Mouse (Mus musculus) lung, embryonic 15.5 days (tissue): Measurements from ENCODE around the gene Rab13. TPM values are rescaled to one million over a fixed set of nuclear protein-coding genes. Genes with fewer than 3 reads are reported as not detected.

Source experiments
- ATAC-seq: fragments of 200-750 bp; cut with Nextera tagmentation; 2 replicates; pipeline ENCODE4 v1.8.0; 2017; ENCODE audit warnings: moderate number of reproducible peaks, borderline replicate concordance; ENCODE audit not compliant: low FRiP score, low TSS enrichment; ENCODE audit errors: extremely low read depth
- H3K27ac ChIP-seq: fragments of 300-500 bp; sonication (generic); 2 replicates; pipeline ENCODE4 v1.5.1; 2015; ENCODE audit warnings: moderate library complexity, mild to moderate bottlenecking, inconsistent platforms
- H3K27me3 ChIP-seq: fragments of 300-500 bp; sonication (generic); 2 replicates; pipeline ENCODE4 v1.6.1; 2015; ENCODE audit warnings: inconsistent platforms
- H3K36me3 ChIP-seq: fragments of 300-500 bp; sonication (generic); 2 replicates; pipeline ENCODE4 v1.6.1; 2015; ENCODE audit warnings: inconsistent platforms
- H3K4me1 ChIP-seq: fragments of 300-500 bp; sonication (generic); 2 replicates; pipeline ENCODE4 v1.6.1; 2015; ENCODE audit warnings: inconsistent platforms
- H3K4me2 ChIP-seq: fragments of 300-500 bp; sonication (generic); 2 replicates; pipeline ENCODE4 v1.6.1; 2015; ENCODE audit warnings: inconsistent platforms, mild to moderate bottlenecking, moderate library complexity
- H3K4me3 ChIP-seq: fragments of 300-500 bp; sonication (generic); 2 replicates; pipeline ENCODE4 v1.5.1; 2015; ENCODE audit warnings: mild to moderate bottlenecking, inconsistent platforms
- H3K9ac ChIP-seq: fragments of 300-500 bp; sonication (generic); 2 replicates; pipeline ENCODE4 v1.6.1; 2015; ENCODE audit warnings: inconsistent platforms
- H3K9me3 ChIP-seq: fragments of 300-500 bp; sonication (generic); 2 replicates; pipeline ENCODE4 v1.6.1; 2016; ENCODE audit warnings: inconsistent platforms
- WGBS: fragments of 180-500 bp; shearing (Covaris S2); methylation state at CpG from one replicate; pipeline ENCODE4 v1.1.7; 2015; 5-methylcytosine and 5-hydroxymethylcytosine counted together
- microRNA-seq: library from miRNA; unstranded; fragments of <30 nt; microRNA quantifications from one replicate; pipeline ENCODE4, GENCODE M21; 2016
- polyA plus RNA-seq: library from polyadenylated mRNA; unstranded; fragments of >200 nt; fragmentation: Nextera tagmentation; extraction: Ambion mirVana; gene quantifications from 2 replicates; pipeline ENCODE4 v1.2.1, GENCODE M21; 2015

The Rab13 gene
- polyA plus RNA-seq, 1 experiment from 2014 or later, result 40.0 TPM

DNA sequence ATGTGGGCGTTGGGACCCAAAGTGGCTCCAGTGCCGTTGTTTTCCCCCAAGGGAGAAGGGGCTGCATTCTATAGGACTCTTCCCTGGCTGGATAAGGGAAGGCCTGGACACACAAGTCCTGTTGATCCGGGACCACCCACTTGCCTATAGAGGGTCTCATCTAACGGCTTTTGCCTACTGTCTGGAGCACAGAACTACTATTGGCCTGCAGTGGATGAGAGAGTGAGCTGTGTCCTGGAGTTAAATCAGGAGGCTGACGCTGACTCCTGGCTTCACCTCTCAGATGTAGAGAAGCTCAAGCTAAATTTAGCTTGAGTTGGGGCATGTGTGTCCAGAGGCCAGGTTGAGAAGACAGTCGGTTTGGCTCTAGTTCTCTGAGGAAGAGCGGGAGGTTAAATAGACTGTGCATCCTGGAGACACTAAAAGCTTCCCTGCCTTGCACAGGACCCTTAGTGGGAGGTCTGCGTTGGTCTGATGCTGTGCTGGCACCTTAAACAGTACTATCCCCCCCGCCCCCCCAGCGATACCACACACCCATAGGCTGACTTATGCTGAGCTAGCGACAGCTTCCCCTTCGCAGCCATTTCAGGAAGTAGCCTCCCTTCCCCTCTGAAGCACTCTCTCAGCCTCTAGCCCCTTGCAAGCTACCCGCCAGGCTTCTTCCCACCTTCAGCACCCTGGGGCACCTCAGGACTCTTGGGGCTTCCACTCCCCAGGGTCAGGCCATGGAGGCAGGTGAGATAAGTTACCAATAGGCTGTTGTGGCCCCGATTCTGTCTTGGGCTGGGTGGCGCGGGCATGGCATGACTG lies 52.6 kb downstream of the Rab13 start:
- Histone ChIP-seq H3K4me2 (peak overlapping the region; percentile 71), H3K36me3 (peaks cover 28% of the 10 kb centered on the region), H3K27ac (peak overlapping the region; percentile 99), H3K4me1 (peaks cover 17% of the 10 kb centered on the region), H3K9ac (peak overlapping the region; percentile 90), H3K4me3 (peak overlapping the region; percentile 91), H3K27me3 (no peaks in the 10 kb centered on the region), H3K9me3 (no peaks in the 10 kb centered on the region)
- no peak for ATAC-seq
- WGBS, result 23% methylated on average over 16 of the region's 16 CpGs

- Histone ChIP-seq H3K27ac (peak overlapping the region; percentile 99), H3K4me3 (0 out of 2 replicates have a peak overlapping the region, but pooled peaks have one; percentile 91), H3K9ac (no peak overlapping the region; the same call in 1 of the 2 replicates), H3K36me3 (peaks cover 20% of the 10 kb centered on the region), H3K4me2 (peak overlapping the region; percentile 71), H3K9me3 (no peaks in the 10 kb centered on the region), H3K4me1 (peaks cover 17% of the 10 kb centered on the region), H3K27me3 (no peaks in the 10 kb centered on the region)
- ATAC-seq, result no peak
- 87% methylated on average over 20 of the region's 20 CpGs for WGBS
These were observed 53.6 kb downstream of the Rab13 start for GRCm38 (mm10) chr3:90266901-90267775.

DNA sequence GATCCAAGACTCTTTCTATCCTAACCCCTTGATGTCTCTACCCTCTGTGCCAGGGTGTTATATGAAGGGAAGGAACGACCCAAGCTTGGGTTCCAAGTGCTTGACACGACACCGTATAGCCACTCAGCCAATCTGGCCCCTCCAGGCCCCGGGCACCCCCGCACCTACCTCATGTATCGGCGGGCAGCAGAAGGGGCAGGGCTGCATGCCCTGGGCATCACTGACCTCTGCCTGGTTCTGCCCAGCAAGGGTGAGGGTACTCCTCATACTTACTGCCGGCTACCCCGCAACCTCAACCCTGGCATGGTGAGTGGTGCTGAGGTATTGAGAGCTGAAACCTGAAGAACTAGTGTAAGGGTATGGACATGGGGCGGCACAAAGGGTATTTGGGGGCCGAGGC lies 54.7 kb downstream of the Rab13 start:
- WGBS, result 95% methylated on average over 11 of the region's 11 CpGs
- Histone ChIP-seq H3K36me3 (peaks cover 19% of the 10 kb centered on the region), H3K4me3 (no peak overlapping the region), H3K4me2 (no peak overlapping the region), H3K9ac (no peak overlapping the region), H3K9me3 (no peaks in the 10 kb centered on the region), H3K27ac (no peak overlapping the region), H3K4me1 (peaks cover 17% of the 10 kb centered on the region), H3K27me3 (no peaks in the 10 kb centered on the region)
- ATAC-seq, result no peak

DNA sequence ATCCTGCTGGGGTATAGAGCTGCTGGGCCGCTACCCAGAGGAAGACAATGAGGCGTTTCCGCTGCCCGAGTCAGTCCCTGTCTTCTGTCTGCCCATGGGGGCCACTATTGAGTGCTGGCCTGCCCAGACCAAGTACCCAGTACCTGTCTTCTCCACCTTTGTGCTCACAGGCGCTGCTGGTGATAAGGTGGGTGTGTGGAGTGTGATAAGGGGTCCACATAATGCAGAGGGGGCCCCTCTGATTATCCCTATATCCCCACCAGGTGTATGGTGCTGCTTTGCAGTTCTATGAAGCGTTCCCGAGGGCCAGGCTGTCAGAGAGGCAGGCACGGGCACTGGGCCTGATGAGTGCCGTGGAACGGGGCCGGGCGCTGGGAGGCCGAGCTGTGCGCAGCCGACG lies 55.5 kb downstream of the Rab13 start:
- H3K27me3 ChIP-seq, result no peaks in the 10 kb centered on the region
- WGBS, result 89% methylated on average over 16 of the region's 16 CpGs
- no peak overlapping the region for H3K4me3 ChIP-seq
- no peak for ATAC-seq
- H3K27ac ChIP-seq, result no peak overlapping the region
- H3K9ac ChIP-seq, result no peak overlapping the region
- H3K9me3 ChIP-seq, result no peaks in the 10 kb centered on the region
- peaks cover 17% of the 10 kb centered on the region for H3K4me1 ChIP-seq
- peaks cover 20% of the 10 kb centered on the region for H3K36me3 ChIP-seq
- no peak overlapping the region for H3K4me2 ChIP-seq

DNA sequence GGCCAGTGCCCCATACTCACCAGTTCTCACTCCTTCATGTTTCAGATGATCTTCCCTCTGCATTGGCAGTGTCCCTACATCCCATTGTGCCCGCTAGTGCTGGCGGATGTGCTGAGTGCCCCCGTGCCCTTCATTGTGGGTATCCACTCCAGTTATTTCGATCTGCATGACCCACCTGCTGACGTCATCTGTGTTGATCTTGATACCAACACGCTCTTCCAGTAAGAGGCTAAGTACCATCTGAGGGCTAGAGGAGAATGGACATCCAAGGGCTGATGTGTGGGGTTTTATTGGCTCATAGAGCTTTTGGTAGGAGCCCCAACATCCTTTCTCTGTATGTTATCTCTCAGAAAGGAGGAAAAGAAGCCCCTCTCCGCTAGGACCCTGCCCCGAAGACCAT lies 57.3 kb downstream of the Rab13 start:
- H3K9me3 ChIP-seq, result no peaks in the 10 kb centered on the region
- no peak overlapping the region for H3K4me3 ChIP-seq
- H3K27me3 ChIP-seq, result no peaks in the 10 kb centered on the region
- no peak for ATAC-seq
- peaks cover 32% of the 10 kb centered on the region for H3K36me3 ChIP-seq
- no peak overlapping the region for H3K27ac ChIP-seq
- H3K4me1 ChIP-seq, result peaks cover 14% of the 10 kb centered on the region
- H3K9ac ChIP-seq, result no peak overlapping the region
- no peak overlapping the region for H3K4me2 ChIP-seq
- WGBS, result 92% methylated on average over 8 of the region's 8 CpGs

GRCm38 (mm10) chr3:90272170-90272569 lies 58.7 kb downstream of the Rab13 start:
- H3K4me2 ChIP-seq, result no peak overlapping the region
- no peak for ATAC-seq
- no peaks in the 10 kb centered on the region for H3K9me3 ChIP-seq
- H3K4me1 ChIP-seq, result 0 out of 2 replicates have a peak, but pooled peaks cover under 1% of the 10 kb centered on the region
- no peak overlapping the region for H3K27ac ChIP-seq
- H3K27me3 ChIP-seq, result no peaks in the 10 kb centered on the region
- H3K4me3 ChIP-seq, result no peak overlapping the region
- 69% methylated on average over 9 of the region's 9 CpGs for WGBS
- no peak overlapping the region for H3K9ac ChIP-seq
- H3K36me3 ChIP-seq, result peaks cover 36% of the 10 kb centered on the region

- Histone ChIP-seq H3K9ac (no peak overlapping the region), H3K9me3 (no peaks in the 10 kb centered on the region), H3K4me1 (no peaks in the 10 kb centered on the region), H3K4me2 (no peak overlapping the region), H3K27ac (no peak overlapping the region), H3K27me3 (no peaks in the 10 kb centered on the region), H3K4me3 (no peak overlapping the region), H3K36me3 (peaks cover 46% of the 10 kb centered on the region)
- 90% methylated on average over 22 of the region's 22 CpGs for WGBS
- no peak for ATAC-seq
These were observed 60.4 kb downstream of the Rab13 start for GRCm38 (mm10) chr3:90273855-90274254.

DNA sequence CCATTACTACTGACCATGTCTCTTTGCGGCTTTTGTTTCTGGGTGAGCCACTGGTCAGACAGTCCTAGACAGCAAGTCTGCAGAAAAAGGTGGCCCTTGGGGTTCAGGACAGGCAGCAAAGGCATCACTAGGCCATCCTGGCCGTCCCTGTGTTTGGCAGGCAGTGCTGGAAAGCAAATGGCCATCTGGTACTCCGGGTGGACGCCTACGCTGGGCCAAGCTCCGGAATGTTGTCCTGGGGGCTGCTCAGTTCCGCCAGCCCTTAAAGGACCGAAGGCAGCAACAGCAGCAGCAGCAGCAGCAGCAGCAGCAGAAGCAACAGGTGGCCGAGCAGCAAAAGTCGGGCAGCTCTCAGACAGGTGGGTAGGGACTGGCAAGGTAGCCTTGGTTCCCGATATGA lies 61.8 kb downstream of the Rab13 start:
- Histone ChIP-seq H3K4me3 (no peak overlapping the region), H3K9me3 (no peaks in the 10 kb centered on the region), H3K27me3 (no peaks in the 10 kb centered on the region), H3K4me2 (no peak overlapping the region), H3K36me3 (peaks cover 53% of the 10 kb centered on the region), H3K9ac (no peak overlapping the region), H3K27ac (no peak overlapping the region), H3K4me1 (no peaks in the 10 kb centered on the region)
- 89% methylated on average over 11 of the region's 11 CpGs for WGBS
- ATAC-seq, result no peak

Small RNA genes lying within 50 kb of the gene (microRNA-seq; reads per million reads assigned to microRNA genes)
- gene Mir7012, result not detected

Other genes with a start within 250 kb of the Rab13 start
- 164 TPM in 2 replicates for gene Hax1, start 214.9 kb upstream of the Rab13 start, polyA plus RNA-seq
- gene 4933434E20Rik, start 162.1 kb upstream of the Rab13 start, polyA plus RNA-seq, result 142 and 154 TPM in 2 replicates
- 153 and 157 TPM in 2 replicates for gene Ubap2l, start 161.1 kb upstream of the Rab13 start, polyA plus RNA-seq
- 637 and 683 TPM in 2 replicates for gene Tpm3, start 141.0 kb upstream of the Rab13 start, polyA plus RNA-seq
- gene Nup210l, start 109.6 kb upstream of the Rab13 start, polyA plus RNA-seq, result 0.37 and 0.40 TPM in 2 replicates
- 1,416 and 1,510 TPM in 2 replicates for gene Rps27, start within 50 bp of the Rab13 start, polyA plus RNA-seq
- gene Jtb, start 17.9 kb downstream of the Rab13 start, polyA plus RNA-seq, result 90.2 and 100 TPM in 2 replicates
- 6.0 and 6.3 TPM in 2 replicates for gene Creb3l4, start 29.8 kb downstream of the Rab13 start, polyA plus RNA-seq
- 94.7 and 102 TPM in 2 replicates for gene Slc39a1, start 34.5 kb downstream of the Rab13 start, polyA plus RNA-seq
- gene Crtc2, start 40.5 kb downstream of the Rab13 start, polyA plus RNA-seq, result 19.9 and 21.1 TPM in 2 replicates
- 3.4 and 4.8 TPM in 2 replicates for gene Dennd4b, start 51.5 kb downstream of the Rab13 start, polyA plus RNA-seq
- 10.6 and 11.7 TPM in 2 replicates for gene Gatad2b, start 79.5 kb downstream of the Rab13 start, polyA plus RNA-seq
- gene Slc27a3, start 176.2 kb downstream of the Rab13 start, polyA plus RNA-seq, result 25.7 and 25.8 TPM in 2 replicates
- 30.8 and 33.3 TPM in 2 replicates for gene Ints3, start 219.9 kb downstream of the Rab13 start, polyA plus RNA-seq